Mouse (Mus musculus) v-Abl transformed pro-B cells (cell line): ENCODE data around the gene Rassf1.

Source experiments
- in situ Hi-C, 2 experiments: fragments of 400-800 bp; cut with MboI; formaldehyde crosslinking; loops; one replicate each; pipeline ENCODE4 v1.15.1; 2025; ENCODE audit not compliant: unreplicated experiment in 2 of 2

Gene Rassf1

GRCm38 (mm10) chr9:107551890-107552355, 568 bp downstream of the Rassf1 start:
- in situ Hi-C loops = loop anchor here in 1 of 2 experiments (25.0 kb wide), 1 partner anchor 1365 kb away; the partner anchor contains the start of gene Ppm1m

- in situ Hi-C loops = loop anchor here in 1 of 2 experiments (25.0 kb wide), 1 partner anchor 1366 kb away; the partner anchor contains the start of gene Ppm1m
These were observed 1.5 kb downstream of the Rassf1 start for GRCm38 (mm10) chr9:107552690-107553393.

- in situ Hi-C loops = loop anchor here in 1 of 2 experiments (25.0 kb wide), 1 partner anchor 1366 kb away; the partner anchor contains the start of gene Ppm1m
These were observed 2.4 kb downstream of the Rassf1 start for GRCm38 (mm10) chr9:107553541-107554318.

DNA sequence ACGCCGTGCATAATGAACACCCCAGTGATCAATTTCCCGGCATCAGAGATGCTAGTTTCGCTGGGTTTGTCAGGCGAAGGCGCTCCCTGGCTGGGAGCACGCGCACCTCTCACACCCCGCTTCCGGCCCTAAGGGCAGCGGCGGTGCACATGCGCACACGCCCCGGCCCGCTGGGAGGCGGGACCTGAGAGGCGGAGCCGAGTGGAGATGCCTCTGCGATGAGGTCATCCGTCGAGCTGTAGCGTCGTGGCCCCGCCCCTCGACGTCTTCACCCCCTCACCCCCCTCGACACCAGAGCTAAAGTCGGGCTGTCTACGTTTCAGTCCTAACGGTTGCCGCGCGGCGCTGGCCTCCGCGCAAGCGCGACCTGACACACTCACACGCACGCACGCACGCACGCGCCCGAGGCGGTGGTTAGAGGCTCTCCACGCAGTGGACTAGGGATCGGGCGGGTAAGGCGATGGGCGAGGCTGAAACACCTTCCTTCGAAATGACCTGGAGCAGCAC, 3.0 kb downstream of the Rassf1 start:
- in situ Hi-C loops = loop anchor here in 1 of 2 experiments (25.0 kb wide), 1 partner anchor 1367 kb away; the partner anchor contains the start of gene Ppm1m

DNA sequence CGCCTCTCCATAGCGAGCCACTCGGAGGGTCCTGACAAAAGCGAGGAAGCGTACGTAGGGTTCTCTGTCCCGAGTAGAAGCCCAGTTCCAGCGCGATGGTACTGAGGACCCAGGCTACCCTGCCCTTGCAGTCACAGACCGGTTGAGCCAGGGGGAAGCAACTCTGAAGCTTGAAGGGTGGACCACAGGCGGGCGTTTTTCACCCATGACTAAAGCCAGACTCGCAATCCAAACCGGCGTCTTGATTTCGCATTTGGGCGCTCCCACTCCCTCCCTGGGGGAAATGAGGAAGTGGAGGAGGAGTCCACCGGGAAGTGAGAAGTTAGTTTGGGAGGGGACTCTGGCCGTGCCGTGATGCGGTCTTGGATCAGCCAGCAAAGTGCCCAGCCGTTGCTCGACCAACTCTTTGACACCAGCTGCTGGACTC, 3.7 kb downstream of the Rassf1 start:
- in situ Hi-C loops = loop anchor here in 1 of 2 experiments (25.0 kb wide), 1 partner anchor 1368 kb away; the partner anchor contains the start of gene Ppm1m

DNA sequence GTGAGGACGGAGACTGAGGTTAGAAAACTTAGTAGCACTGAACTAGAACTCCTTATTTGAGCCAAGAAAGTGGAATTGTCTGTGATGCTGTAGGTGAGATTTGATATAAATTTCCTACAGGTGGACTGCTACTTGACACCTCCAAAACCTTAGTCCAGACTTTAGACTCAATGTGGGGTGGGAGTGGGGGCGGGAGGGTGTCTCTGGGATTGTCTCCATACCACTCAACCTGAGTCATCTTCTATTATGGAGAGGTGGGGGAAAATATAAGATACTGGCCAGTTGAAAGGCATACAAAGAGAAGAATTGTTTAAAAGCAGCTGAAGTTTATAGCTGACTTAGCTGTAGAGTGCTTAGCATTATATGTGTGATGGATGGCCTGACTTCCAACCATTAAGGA, 4.3 kb downstream of the Rassf1 start:
- in situ Hi-C loops = loop anchor here in 1 of 2 experiments (25.0 kb wide), 1 partner anchor 1368 kb away; the partner anchor contains the start of gene Ppm1m

GRCm38 (mm10) chr9:107556346-107556745, 5.0 kb downstream of the Rassf1 start:
- in situ Hi-C loops = loop anchor here in 1 of 2 experiments (25.0 kb wide), 1 partner anchor 1369 kb away; the partner anchor contains the start of gene Ppm1m

- in situ Hi-C loops = loop anchor here in 1 of 2 experiments (25.0 kb wide), 1 partner anchor 1376 kb away; the partner anchor contains the start of gene Ppm1m
These were observed 11.8 kb downstream of the Rassf1 start, which contains the start of gene Tusc2 for GRCm38 (mm10) chr9:107563029-107563581. Gene Tusc2, plus strand, starts transcription at chr9:107563255.

GRCm38 (mm10) chr9:107565556-107565955, 14.2 kb downstream of the Rassf1 start:
- in situ Hi-C loops = loop anchor here in 1 of 2 experiments (25.0 kb wide), 1 partner anchor 1378 kb away; the partner anchor contains the start of gene Ppm1m

- in situ Hi-C loops = loop anchor here in 1 of 2 experiments (25.0 kb wide), 1 partner anchor 1379 kb away; the partner anchor contains the start of gene Ppm1m
These were observed 14.8 kb downstream of the Rassf1 start for GRCm38 (mm10) chr9:107566041-107566709.

DNA sequence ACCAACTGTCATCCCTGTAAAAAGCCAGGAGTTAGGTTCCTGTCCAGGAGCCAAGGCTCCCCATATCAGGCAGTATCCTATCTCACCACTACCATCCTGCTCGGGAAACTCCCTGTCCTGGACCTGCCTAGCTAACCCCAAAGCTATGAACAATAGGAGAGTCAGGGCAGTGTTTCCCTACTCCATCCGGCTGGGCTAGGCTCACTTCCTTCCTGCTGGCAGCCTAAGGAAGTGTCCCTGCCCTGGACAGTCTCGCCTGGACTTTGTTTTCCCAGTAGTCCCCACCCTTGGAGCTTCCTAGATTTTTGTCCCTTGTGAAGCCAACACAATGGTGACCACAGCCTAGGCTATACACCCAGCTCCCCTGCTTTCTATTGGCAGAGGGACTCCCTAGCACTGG, 15.5 kb downstream of the Rassf1 start:
- in situ Hi-C loops = loop anchor here in 1 of 2 experiments (25.0 kb wide), 1 partner anchor 1380 kb away; the partner anchor contains the start of gene Ppm1m

GRCm38 (mm10) chr9:107567702-107568319, 16.5 kb downstream of the Rassf1 start, which contains the start of gene Hyal2:
Gene Hyal2, plus strand, starts transcription at chr9:107567945.
- in situ Hi-C loops = loop anchor here in 1 of 2 experiments (25.0 kb wide), 1 partner anchor 1381 kb away; the partner anchor contains the start of gene Ppm1m

- in situ Hi-C loops = loop anchor here in 1 of 2 experiments (25.0 kb wide), 1 partner anchor 1381 kb away; the partner anchor contains the start of gene Ppm1m
These were observed 17.2 kb downstream of the Rassf1 start for GRCm38 (mm10) chr9:107568331-107569261.

DNA sequence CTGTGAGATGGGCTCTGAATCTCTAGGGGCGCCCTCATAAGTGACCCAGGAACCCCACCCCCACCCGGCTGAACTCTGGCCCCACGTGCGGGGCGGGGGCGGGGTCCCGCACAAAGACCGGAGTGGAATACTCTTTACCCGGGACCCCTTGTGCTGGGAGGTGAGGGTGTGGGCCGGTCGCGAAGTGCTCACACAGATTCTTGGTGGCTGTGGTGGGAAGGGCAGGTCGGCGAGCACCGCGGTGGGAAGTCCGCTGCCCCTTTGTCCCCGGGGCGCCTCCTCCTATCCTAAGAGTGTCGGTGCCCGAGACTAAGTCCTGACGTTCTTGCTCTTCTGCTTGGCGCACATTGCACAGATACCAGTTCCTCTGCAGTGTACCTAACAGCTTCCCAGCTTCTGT, 17.9 kb downstream of the Rassf1 start:
- in situ Hi-C loops = loop anchor here in 1 of 2 experiments (25.0 kb wide), 1 partner anchor 1382 kb away; the partner anchor contains the start of gene Ppm1m

- in situ Hi-C loops = loop anchor here in 1 of 2 experiments (25.0 kb wide), 1 partner anchor 1383 kb away; the partner anchor contains the start of gene Ppm1m
These were observed 18.7 kb downstream of the Rassf1 start for GRCm38 (mm10) chr9:107570016-107570415.

DNA sequence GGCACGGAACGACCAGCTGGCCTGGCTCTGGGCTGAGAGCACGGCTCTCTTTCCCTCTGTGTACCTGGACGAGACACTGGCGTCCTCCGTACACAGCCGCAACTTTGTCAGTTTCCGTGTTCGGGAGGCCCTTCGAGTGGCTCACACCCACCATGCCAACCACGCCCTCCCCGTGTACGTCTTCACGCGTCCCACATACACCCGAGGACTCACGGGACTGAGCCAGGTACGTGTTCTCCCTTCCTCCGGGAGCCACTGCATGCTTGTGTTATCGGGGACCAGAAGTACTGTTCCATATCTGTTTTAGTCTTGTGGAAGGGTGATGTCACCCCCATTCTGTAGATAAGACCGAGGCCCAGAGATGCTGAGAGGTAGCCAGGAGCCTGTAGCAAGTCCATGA, 19.5 kb downstream of the Rassf1 start:
- in situ Hi-C loops = loop anchor here in 1 of 2 experiments (25.0 kb wide), 1 partner anchor 1384 kb away; the partner anchor contains the start of gene Ppm1m
